Mouse (Mus musculus): ENCODE results near the gene Rerg.

Rerg gene

DNA sequence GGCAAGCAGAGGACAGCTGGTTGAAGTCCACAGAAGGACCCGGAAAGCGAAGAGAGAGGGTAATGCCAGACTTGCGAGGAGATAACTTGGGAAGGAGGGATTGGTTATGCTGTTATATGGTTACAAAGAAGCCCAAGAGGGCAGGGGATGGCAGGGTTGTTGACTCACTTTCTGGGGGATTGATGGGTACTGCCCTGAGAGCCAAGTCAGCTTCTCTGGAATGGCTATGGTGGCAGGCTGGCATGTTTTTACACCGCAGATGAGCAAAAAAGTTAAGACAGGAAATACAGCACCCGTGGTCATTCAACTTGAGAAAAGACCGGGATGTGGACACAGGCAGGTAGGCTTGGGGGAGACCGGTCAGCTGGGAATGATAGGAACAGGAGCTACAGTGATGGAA lies 7.8 kb downstream of the Rerg start:
- DNase-seq, result no peak

DNA sequence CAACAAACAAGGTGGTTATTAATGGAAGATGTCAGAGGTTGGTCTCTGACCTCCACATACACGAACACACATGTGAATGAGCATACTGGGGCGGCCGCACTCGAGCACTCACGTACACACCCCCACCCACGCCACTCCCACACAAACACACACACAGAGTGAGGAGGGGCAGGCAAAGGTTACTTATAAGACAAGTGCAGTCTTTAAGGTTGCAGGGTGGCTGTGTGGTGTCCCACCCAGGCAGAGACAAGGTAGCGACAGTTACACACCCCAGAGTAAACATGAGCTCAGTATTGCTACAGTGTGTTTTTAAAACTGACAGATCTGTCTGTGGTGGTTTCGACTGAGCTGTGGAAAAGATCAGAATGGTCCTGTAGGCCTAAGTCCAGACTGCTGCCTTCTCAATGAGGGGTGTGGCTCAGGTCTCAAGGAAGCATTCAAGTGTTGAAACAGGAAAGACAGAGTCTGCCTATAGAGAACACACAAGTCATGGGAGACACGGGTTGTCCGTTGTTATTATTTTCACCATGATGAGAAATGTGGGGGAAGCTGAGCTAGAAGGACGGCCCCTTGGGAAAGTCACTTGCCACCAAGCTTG lies 8.7 kb downstream of the Rerg start:
- no peak for DNase-seq

DNA sequence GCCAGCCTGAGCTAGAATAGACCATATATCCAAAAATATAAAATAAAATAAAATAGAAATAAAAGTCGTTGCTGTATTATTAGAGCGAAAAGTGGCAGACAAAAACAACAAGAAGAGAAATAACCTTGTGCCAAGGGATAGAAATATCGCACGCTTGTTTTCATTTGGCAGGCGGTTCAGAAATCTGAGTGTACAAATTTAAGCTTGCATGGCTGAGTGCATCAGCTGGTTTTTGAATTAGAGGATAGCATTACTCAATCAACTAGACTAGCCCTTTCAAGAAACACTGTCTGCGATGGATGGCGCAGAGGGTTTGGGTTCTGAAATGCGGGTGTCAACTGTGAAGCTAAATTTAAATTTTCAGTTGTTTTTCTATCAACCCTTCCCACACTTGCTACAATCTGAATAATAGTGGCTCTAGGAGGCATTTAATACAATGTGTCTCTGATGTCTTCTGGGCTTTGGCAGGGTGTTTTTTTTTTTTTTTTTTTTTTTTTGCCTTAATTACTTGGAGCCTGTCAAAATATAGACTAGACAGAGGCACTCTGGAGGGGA lies 10.8 kb downstream of the Rerg start:
- DNase-seq, result no peak

GRCm38 (mm10) chr6:137156437-137157219 lies 13.7 kb downstream of the Rerg start:
- DNase-seq, result no peak

DNA sequence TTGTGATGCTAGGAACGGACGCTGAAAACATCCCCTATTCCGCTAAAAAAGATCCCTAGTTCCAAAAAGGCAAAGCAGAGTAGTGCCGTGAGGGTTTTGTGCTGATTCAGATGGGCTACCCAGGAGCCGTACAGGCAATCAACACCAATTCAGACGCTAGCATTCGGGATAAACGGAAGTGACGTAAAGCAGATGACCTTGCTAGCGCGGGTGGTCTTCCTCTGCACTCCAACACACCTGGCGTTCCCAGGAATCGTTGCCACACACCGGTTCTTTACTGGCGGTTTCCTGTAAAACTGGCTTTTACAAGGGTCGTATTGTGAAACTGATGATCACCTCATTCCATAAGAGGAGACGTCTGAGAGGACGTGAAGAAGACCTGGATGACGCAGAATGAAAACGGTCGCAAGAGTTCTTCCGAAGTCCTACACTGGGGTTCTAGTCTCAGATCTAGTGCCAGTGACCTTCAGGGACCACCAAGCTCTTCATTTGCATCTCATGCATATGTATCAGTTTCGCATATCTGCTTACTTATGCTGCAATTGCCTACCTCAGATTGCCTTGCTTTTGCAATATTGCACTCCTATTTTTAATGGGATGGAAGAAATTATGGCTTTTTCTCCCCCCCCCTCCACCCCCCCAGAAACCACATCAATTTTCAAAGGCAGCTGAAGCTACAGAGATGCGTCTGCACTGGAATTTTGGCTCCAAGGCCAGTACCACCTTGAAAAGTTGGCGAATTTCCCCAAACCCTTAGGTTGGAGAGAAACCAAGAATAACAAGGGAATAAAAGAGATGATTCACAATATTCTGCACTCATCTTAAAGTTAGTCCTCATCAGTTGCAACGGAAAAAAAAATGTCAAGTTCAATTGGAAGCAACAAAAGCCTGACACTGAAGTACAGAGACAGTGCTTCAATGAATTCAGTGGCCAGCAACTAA lies 14.8 kb downstream of the Rerg start:
- no peak for DNase-seq

DNA sequence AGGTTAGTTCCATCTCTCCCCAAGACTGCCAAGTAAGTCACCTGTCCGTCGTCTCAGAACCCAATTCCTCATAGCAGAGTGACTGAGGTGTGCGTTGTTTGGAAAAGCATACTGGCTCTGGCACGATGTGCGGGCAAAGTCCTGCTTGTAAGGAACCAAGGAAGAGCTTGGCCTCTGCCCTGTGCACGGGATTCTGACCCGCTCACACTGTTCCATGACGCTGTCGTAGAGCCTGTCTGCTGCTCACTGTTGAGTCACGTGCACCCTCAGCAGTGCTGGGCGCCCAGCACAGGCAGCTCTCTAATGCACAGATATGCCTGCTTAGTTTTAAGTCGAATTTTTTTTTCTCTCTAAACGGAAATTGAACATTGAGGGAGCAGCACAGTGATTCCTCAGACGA lies 17.3 kb downstream of the Rerg start:
- no peak for DNase-seq

GRCm38 (mm10) chr6:137151015-137151414 lies 19.3 kb downstream of the Rerg start:
- no peak for DNase-seq

- no peak for DNase-seq
These were observed 20.5 kb downstream of the Rerg start for GRCm38 (mm10) chr6:137149833-137150232.

DNA sequence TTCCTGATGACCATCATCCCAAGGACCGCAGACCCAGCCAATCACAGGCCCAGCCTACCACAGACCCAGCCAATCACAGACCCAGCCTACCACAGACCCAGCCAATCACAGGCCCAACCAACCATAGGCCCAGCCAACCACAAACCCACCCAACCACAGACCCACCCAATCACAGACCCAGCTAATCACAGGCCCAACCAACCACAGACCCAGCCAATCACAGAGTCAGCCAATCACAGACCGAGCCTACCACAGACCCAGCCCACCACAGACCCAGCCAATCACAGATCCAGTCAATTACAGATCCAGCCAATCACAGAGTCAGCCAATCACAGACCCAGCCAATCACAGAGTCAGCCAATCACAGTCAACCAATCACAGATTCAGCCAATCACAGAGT lies 23.4 kb downstream of the Rerg start:
- DNase-seq, result no peak

DNA sequence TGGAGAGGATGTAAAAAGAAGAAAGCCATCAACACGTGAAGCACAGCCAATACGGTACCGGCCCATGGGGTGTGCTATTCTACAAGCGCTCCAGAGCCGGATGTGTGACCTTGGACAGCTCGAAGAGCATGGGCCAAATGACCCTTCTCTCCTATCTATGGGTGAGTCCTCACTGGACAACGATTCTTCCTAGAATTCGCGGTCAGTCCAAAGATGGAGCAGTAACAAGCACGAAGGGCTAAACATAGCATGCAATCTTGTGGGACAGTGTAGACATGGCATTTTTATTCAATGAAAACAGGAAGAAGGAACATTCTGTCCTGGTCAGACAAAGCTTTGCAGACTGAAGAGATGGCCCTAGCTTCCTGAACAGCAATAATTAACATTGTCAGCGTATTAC lies 24.7 kb downstream of the Rerg start:
- DNase-seq, result no peak

GRCm38 (mm10) chr6:137144958-137145535 lies 25.2 kb downstream of the Rerg start:
- peak in 1 of 2 experiments; percentile 24 for DNase-seq

DNA sequence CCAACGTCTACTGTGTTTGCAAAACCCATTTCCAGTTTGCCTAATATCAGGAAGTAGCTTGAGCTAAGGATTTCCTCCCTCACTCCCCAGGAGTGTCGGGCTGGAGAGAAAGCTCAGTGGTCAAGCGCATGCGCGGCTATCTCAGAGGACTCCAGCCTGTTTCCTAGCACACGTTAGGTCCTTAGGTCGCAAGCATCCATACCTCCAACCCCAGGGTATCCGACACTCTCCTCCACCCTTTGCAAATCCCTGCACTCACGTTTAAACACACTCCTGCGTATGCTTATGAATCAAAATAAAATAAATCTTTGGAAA lies 25.8 kb downstream of the Rerg start:
- DNase-seq, result peak in 1 of 2 experiments; percentile 30

GRCm38 (mm10) chr6:137143818-137144525 lies 26.3 kb downstream of the Rerg start:
- DNase-seq, result no peak

DNA sequence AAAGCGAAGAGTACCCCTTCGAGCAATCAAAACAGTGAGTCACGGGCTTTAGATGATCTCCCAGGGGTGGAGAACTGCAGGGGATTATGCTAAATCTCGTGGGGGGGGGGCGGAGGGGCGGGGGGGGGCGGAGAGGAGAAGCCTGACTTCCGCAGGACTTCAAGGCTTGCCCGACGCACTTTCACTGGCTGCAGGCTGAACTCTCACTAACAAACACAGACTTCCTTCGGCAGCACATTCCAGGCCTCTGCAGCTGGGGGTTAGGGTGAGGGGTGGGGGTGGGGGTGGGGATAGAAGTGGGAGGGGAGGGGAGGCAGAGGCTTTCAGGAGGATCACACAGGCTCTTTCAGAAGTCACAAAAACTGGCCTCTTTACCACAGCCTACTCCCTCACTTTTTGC lies 27.5 kb downstream of the Rerg start:
- DNase-seq, result peak in 1 of 2 experiments; percentile 27

GRCm38 (mm10) chr6:137141247-137141820 lies 29.0 kb downstream of the Rerg start:
- DNase-seq, result no peak

DNA sequence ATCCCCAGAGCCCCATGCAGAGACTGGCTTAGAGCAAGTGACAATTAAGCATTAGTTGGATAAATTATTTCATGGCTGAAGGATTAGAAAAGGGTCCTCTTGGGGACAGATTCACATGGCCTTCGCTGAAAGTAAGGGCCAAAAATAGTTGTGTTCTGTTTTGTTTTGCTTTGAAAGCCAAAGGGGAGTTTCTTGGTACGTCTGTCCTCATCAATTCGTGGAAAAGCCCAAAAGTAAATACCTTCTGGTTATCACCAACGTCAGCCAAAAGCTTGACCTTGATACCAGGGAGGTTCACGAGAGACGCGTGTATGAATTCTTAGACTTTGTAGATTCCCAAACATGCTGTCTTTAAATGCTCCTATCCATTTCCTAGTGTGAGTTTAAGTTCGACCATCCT lies 31.5 kb downstream of the Rerg start:
- no peak for DNase-seq

DNA sequence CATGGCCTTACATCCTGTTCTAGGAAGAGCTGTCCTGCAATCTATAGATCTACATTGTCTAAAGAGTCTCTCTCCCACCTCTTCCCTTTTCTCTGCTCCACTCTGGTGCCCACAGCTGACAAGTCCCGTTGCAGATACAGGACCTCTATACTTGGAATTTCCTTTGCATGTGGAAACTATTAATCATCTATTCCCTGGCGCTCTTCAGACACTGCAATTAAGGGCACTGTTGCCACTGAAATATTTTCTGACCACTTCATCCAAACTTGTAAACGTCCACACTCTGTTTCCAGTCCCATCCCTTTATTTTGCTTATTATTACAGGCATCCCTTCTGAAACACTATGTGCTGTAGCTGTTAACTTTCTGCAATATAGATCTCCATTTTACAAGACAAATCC lies 31.9 kb downstream of the Rerg start:
- no peak for DNase-seq

- DNase-seq, result no peak
These were observed 33.9 kb downstream of the Rerg start for GRCm38 (mm10) chr6:137136401-137136800.

DNA sequence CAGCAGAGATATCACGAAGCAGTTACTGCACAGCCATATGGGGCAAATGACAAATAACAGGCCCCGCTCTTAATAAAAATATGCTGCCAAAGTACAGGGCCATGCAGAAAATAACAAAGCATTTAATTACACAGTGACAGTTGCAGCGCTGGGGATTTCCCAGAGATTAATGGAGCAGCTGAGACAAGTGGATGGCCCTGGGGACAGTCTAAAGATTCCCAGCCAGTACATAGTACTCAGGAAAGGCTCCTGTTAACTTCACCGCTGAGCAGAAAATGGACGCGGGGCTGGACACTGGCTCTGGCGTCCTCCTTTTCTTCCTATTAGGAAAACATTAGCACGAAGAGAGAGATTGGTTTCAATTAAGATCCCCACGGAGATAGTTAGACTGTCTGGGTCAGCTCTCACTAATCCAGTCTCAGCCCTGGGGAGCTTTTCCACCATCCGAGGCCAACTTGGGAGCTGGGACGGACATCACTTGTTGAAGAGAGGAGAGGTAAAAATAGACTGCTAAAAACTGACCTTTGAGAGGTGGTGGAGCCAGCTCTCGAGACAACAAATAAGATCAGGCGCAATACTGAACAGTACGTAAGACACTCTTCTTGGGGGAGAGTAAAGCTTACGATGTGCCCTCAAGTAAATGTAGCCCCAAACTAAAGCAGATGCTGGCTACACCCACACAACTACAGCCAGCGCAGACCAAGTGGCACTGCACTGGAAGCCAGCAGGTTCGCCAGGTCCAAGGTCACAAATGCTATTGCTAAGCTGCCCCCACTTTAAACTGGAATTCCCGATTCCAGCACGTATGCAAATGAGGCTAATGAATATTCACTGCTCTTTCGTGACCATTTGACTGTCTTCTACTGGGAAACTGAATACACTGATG lies 34.5 kb downstream of the Rerg start:
- no peak for DNase-seq

GRCm38 (mm10) chr6:137131794-137132193 lies 38.5 kb downstream of the Rerg start:
- DNase-seq, result no peak

DNA sequence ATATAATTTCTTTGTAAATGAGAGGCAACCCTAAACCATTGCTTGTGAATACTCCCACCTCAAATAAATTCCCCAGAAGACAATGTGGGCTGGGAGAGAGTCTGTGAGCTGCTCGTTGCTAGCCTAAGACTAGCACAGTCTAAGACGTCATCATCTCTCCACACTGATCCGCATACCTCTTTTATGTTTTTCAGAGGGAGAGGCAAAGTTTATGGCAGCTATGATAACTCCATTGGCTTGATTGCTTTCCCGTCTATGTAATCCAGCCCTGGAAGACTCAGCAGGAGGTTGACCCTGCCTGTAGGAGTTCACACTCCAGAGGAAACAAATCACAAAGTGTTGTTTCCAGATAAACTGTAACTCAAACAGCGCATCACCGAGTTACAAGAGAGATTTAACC lies 38.9 kb downstream of the Rerg start:
- no peak for DNase-seq

Data from lung, adult 18-20 months (tissue).